Mouse (Mus musculus) midbrain, postnatal 0 days (tissue): ENCODE data around the gene Aloxe3. TPM values are rescaled to one million over a fixed set of nuclear protein-coding genes. Genes with fewer than 3 reads are reported as not detected.

ENCODE experiments used
- ATAC-seq: fragments of 200-750 bp; cut with Nextera tagmentation; 2 replicates; pipeline ENCODE4 v1.8.0; 2017; ENCODE audit warnings: moderate number of reproducible peaks, mild to moderate bottlenecking, moderate TSS enrichment, moderate library complexity; ENCODE audit not compliant: low FRiP score
- DNase-seq: peaks from one replicate; pipeline ENCODE4 v3.0.0-alpha.2; 2015; ENCODE audit warnings: low spot score
- H3K27ac ChIP-seq: fragments of 300-500 bp; sonication (generic); 2 replicates; pipeline ENCODE4 v1.5.1; 2014; ENCODE audit warnings: low read depth, mild to moderate bottlenecking, low read length, mixed read lengths
- H3K27me3 ChIP-seq: fragments of 300-500 bp; sonication (generic); 2 replicates; pipeline ENCODE4 v1.6.1; 2014; ENCODE audit warnings: low read length, control low read depth, mixed read lengths; ENCODE audit not compliant: insufficient read depth
- H3K36me3 ChIP-seq: fragments of 300-500 bp; sonication (generic); 2 replicates; pipeline ENCODE4 v1.6.1; 2014; ENCODE audit warnings: low read length, control low read depth, mixed read lengths; ENCODE audit not compliant: insufficient read depth
- H3K4me1 ChIP-seq: fragments of 300-500 bp; sonication (generic); 2 replicates; pipeline ENCODE4 v1.6.1; 2014; ENCODE audit warnings: mild to moderate bottlenecking, control low read depth, antibody characterized with exemption, low read length, mixed read lengths; ENCODE audit not compliant: insufficient read depth
- H3K4me2 ChIP-seq: fragments of 300-500 bp; sonication (generic); 2 replicates; pipeline ENCODE4 v1.6.1; 2014; ENCODE audit warnings: low read depth, mild to moderate bottlenecking, low read length, mixed read lengths; ENCODE audit not compliant: poor library complexity, severe bottlenecking
- H3K4me3 ChIP-seq: fragments of 300-500 bp; sonication (generic); 2 replicates; pipeline ENCODE4 v1.5.1; 2014; ENCODE audit warnings: low read depth, mild to moderate bottlenecking, low read length, moderate library complexity
- H3K9ac ChIP-seq: fragments of 300-500 bp; sonication (generic); replicated peaks from 2 replicates; pipeline ENCODE4 v1.6.1; 2014; ENCODE audit warnings: mild to moderate bottlenecking, low read length, moderate library complexity, mixed read lengths; ENCODE audit not compliant: poor library complexity, severe bottlenecking
- H3K9me3 ChIP-seq: fragments of 300-500 bp; sonication (generic); 2 replicates; pipeline ENCODE4 v1.6.1; 2016; ENCODE audit warnings: low read length, control low read depth
- CTCF ChIP-seq: IDR thresholded peaks from 2 replicates; pipeline ENCODE4 v1.5.1; 2016; ENCODE audit warnings: antibody characterized with exemption, mild to moderate bottlenecking
- WGBS: fragments of 180-500 bp; shearing (Covaris S2); extraction: QIAGEN DNeasy Blood & Tissue Kit; methylation state at CpG from one replicate; pipeline ENCODE4 v1.1.7; 2014; 5-methylcytosine and 5-hydroxymethylcytosine counted together
- polyA plus RNA-seq: library from polyadenylated mRNA; unstranded; fragments of >200 nt; fragmentation: Nextera tagmentation; extraction: Ambion mirVana; gene quantifications from 2 replicates; pipeline ENCODE4 v1.2.1, GENCODE M21; 2015
- total RNA-seq: library from RNA; depleted of rRNA; stranded (reverse); fragments of >200 nt; gene quantifications from 2 replicates; pipeline ENCODE4 v1.2.3, GENCODE M21; 2014

Gene Aloxe3
- total and polyA plus RNA-seq, 2 experiments from 2014 or later: 16.3 to 17.8 TPM

GRCm38 (mm10) chr11:69103531-69104435 lies 21.9 kb upstream of the Aloxe3 start:
- ATAC-seq (no peak), DNase-seq (no peak)
- Histone ChIP-seq H3K27ac (no peak overlapping the region), H3K4me2 (no peak overlapping the region), H3K9me3 (no peaks in the 10 kb centered on the region), H3K4me3 (no peak overlapping the region), H3K27me3 (no peaks in the 10 kb centered on the region), H3K36me3 (peaks cover 74% of the 10 kb centered on the region), H3K4me1 (peaks cover 7% of the 10 kb centered on the region), H3K9ac (no peak overlapping the region)
- no peak for TF ChIP-seq CTCF
- 94% methylated on average over 15 of the region's 15 CpGs for WGBS

DNA sequence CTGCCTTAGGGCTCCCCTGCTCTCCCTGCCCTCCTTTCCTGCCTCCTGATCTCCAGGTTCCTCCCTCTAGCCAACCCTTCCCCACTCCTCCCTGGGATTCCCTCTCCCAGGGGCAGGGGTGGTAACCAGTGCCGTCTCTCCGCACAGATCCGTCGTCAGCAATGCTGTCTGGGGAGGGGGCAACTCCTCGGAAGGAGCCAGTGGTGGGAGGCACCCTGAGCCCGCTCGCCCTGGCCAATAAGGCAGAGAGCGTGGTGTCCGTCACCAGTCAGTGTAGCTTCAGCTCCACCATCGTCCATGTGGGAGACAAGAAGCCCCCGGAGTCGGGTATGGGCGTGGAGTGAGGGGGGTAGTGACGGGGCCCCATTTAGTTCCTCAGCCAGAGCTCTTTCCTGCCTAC lies 21.2 kb upstream of the Aloxe3 start:
- no peak overlapping the region for H3K9ac ChIP-seq
- no peaks in the 10 kb centered on the region for H3K9me3 ChIP-seq
- DNase-seq (no peak), ATAC-seq (no peak)
- peaks cover 79% of the 10 kb centered on the region for H3K36me3 ChIP-seq
- peaks cover 7% of the 10 kb centered on the region; the same call in 1 of the 2 replicates for H3K4me1 ChIP-seq
- 93% methylated on average over 14 of the region's 14 CpGs for WGBS
- H3K27ac ChIP-seq: no peak overlapping the region
- H3K4me2 ChIP-seq: no peak overlapping the region
- H3K4me3 ChIP-seq: no peak overlapping the region
- TF ChIP-seq CTCF: no peak
- H3K27me3 ChIP-seq: no peaks in the 10 kb centered on the region

GRCm38 (mm10) chr11:69105227-69105626 lies 20.5 kb upstream of the Aloxe3 start:
- H3K36me3 ChIP-seq: peaks cover 79% of the 10 kb centered on the region
- H3K9ac ChIP-seq: no peak overlapping the region
- H3K27ac ChIP-seq: no peak overlapping the region
- H3K4me1 ChIP-seq: peaks cover 6% of the 10 kb centered on the region; the same call in 1 of the 2 replicates
- no peaks in the 10 kb centered on the region for H3K27me3 ChIP-seq
- WGBS: 91% methylated on average over 6 of the region's 6 CpGs
- H3K4me2 ChIP-seq: no peak overlapping the region
- TF ChIP-seq CTCF: no peak
- H3K9me3 ChIP-seq: no peaks in the 10 kb centered on the region
- ATAC-seq: no peak
- no peak overlapping the region for H3K4me3 ChIP-seq
- DNase-seq: no peak

- TF ChIP-seq CTCF: no peak
- no peak overlapping the region for H3K9ac ChIP-seq
- ATAC-seq: no peak
These were observed 19.9 kb upstream of the Aloxe3 start for GRCm38 (mm10) chr11:69105796-69106195.

GRCm38 (mm10) chr11:69106299-69106698 lies 19.4 kb upstream of the Aloxe3 start:
- Histone ChIP-seq H3K9me3 (no peaks in the 10 kb centered on the region), H3K36me3 (peaks cover 75% of the 10 kb centered on the region)

More at GRCm38 (mm10) chr11:69105796-69106195, 19.9 kb upstream of the Aloxe3 start:
- Histone ChIP-seq H3K27me3 (no peaks in the 10 kb centered on the region), H3K9me3 (no peaks in the 10 kb centered on the region), H3K27ac (no peak overlapping the region), H3K4me1 (no peaks in the 10 kb centered on the region), H3K36me3 (peaks cover 79% of the 10 kb centered on the region), H3K4me2 (no peak overlapping the region), H3K4me3 (no peak overlapping the region)
- no peak for DNase-seq
- WGBS: 76% methylated on average over 2 of the region's 2 CpGs

GRCm38 (mm10) chr11:69106842-69107241 lies 18.9 kb upstream of the Aloxe3 start:
- no peak overlapping the region for H3K4me2 ChIP-seq
- no peaks in the 10 kb centered on the region; the same call in 1 of the 2 replicates for H3K4me1 ChIP-seq
- no peaks in the 10 kb centered on the region for H3K27me3 ChIP-seq
- no peak for ATAC-seq
- DNase-seq: no peak
- H3K27ac ChIP-seq: no peak overlapping the region
- peaks cover 71% of the 10 kb centered on the region for H3K36me3 ChIP-seq
- TF ChIP-seq CTCF: no peak
- no peak overlapping the region for H3K4me3 ChIP-seq
- no peak overlapping the region for H3K9ac ChIP-seq
- 85% methylated on average over 11 of the region's 11 CpGs for WGBS
- H3K9me3 ChIP-seq: no peaks in the 10 kb centered on the region

More at GRCm38 (mm10) chr11:69106299-69106698, 19.4 kb upstream of the Aloxe3 start:
- Histone ChIP-seq H3K4me3 (no peak overlapping the region), H3K27me3 (no peaks in the 10 kb centered on the region), H3K4me2 (no peak overlapping the region), H3K9ac (no peak overlapping the region), H3K27ac (no peak overlapping the region), H3K4me1 (no peaks in the 10 kb centered on the region; the same call in 1 of the 2 replicates)
- 95% methylated on average over 11 of the region's 11 CpGs for WGBS
- DNase-seq (no peak), ATAC-seq (no peak)
- TF ChIP-seq CTCF: no peak
